Mouse (Mus musculus) neutrophil, adult 5-6 weeks (primary cell): Measurements from ENCODE around the gene Etv5. TPM values are rescaled to one million over a fixed set of nuclear protein-coding genes. Genes with fewer than 3 reads are reported as not detected.
"Not testable (repeated sequence)": the region's sequence is repeated elsewhere in the genome, so short reads cannot be mapped to it uniquely, and the experiment has no call there.

Experiments
- ATAC-seq: fragments of 151-379, 151-347 bp; 2 replicates; pipeline ENCODE4 v1.8.0; 2017; ENCODE audit warnings: mild to moderate bottlenecking, moderate TSS enrichment; ENCODE audit not compliant: insufficient number of reproducible peaks, poor library complexity, low FRiP score, severe bottlenecking; ENCODE audit errors: extremely low read depth
- total RNA-seq: library from RNA; stranded (forward); fragments of 200-1000 nt; gene quantifications from 2 replicates; pipeline ENCODE4 v1.2.3, GENCODE M21; 2017

Etv5 gene
- total RNA-seq, 1 experiment from 2014 or later: 2.8 TPM

GRCm38 (mm10) chr16:22365596-22365995, 73.9 kb downstream of the Etv5 start:
- no peak for ATAC-seq

GRCm38 (mm10) chr16:22358701-22359354, 80.7 kb downstream of the Etv5 start:
- ATAC-seq: no peak

- ATAC-seq: not testable (repeated sequence)
Measured at GRCm38 (mm10) chr16:22354177-22354576, 85.3 kb downstream of the Etv5 start.

GRCm38 (mm10) chr16:22353639-22354038, 85.9 kb downstream of the Etv5 start:
- no peak for ATAC-seq

- no peak for ATAC-seq
Measured at GRCm38 (mm10) chr16:22351194-22351593, 88.3 kb downstream of the Etv5 start.

- ATAC-seq: no peak
Measured at GRCm38 (mm10) chr16:22349798-22350197, 89.7 kb downstream of the Etv5 start.

GRCm38 (mm10) chr16:22348478-22349270, 90.8 kb downstream of the Etv5 start:
- ATAC-seq: no peak

- no peak for ATAC-seq
Measured at GRCm38 (mm10) chr16:22348014-22348413, 91.5 kb downstream of the Etv5 start.

- ATAC-seq: no peak
Measured at GRCm38 (mm10) chr16:22341236-22341671, 98.3 kb downstream of the Etv5 start.

- ATAC-seq: no peak
Measured at GRCm38 (mm10) chr16:22335781-22336180, 103.7 kb downstream of the Etv5 start.

Other genes with a start within 250 kb of the Etv5 start
- gene Tra2b, start 173.7 kb downstream of the Etv5 start, total RNA-seq: 353 and 374 TPM in 2 replicates
- gene Dgkg, start 217.5 kb upstream of the Etv5 start, total RNA-seq: 15.0 and 15.5 TPM in 2 replicates